Mouse (Mus musculus): Measurements from ENCODE around the gene Arl6ip1.
A peak's percentile ranks its signal among the peaks of the same experiment; 100 is the strongest.

DNA sequence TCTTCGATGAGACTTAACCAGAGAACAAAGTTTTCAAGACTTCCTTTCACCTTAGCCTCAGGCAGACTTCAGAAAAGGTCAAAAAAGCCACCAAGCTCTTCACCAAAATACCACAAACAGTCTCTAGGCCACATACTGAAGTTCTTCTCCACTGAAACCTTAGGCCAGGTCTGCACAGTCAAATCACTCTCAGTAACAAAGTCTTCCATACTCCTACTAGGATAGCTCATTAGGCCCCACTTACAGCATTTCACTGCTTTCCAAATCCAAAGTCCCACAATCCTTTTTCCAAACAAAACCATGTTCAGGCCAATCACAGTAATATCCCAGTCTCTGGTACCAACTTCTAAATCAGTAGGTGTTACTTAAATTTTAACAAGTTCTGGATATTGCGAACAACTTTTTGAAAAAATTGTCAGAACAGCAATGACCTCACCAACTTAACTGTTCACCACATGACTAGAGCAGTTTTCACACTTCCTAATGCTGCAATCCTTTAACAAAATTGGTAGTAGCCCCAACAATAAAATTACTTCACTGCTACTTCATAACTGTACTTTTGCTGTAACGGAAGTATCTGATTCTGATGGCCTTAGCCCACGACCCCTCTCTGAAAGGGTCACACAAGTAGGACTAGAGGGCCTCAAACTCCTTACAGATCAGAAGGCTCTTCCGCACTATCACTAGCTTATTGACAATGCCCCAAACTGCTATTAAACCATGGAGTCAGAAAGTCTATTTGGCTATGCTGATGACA is 15.7 kb downstream of the Arl6ip1 start:
- no peak for TF ChIP-seq CTCF (conservative IDR thresholded peaks at IDR 0.05 in 1 of 2, IDR thresholded peaks at IDR 0.05 in 1 of 2; ENCODE audit: low read depth in 2 of 2, low read length in 2 of 2)
- TF ChIP-seq POLR2A (IDR thresholded peaks at IDR 0.05; ENCODE audit: low read depth, low read length), result no peak
- no peak for TF ChIP-seq TCF12 (IDR thresholded peaks at IDR 0.05; ENCODE audit: low read depth, low read length)
- TF ChIP-seq ZKSCAN1 (IDR thresholded peaks at IDR 0.05; ENCODE audit: borderline replicate concordance, low read depth, low read length), result no peak
- no peak for TF ChIP-seq MEF2A (IDR thresholded peaks at IDR 0.05; ENCODE audit: borderline replicate concordance, low read depth, low read length)
- no peak for TF ChIP-seq ZNF384 (IDR thresholded peaks at IDR 0.05; ENCODE audit: low read depth, low read length)
- no peak for TF ChIP-seq EP300 (IDR thresholded peaks at IDR 0.05; ENCODE audit: low read length)
- no peak for TF ChIP-seq USF1 (IDR thresholded peaks at IDR 0.05; ENCODE audit: low read depth, low read length)
- no peak for TF ChIP-seq GABPA (IDR thresholded peaks at IDR 0.05; ENCODE audit: insufficient replicate concordance, low read depth, low read length)
- no peak for TF ChIP-seq HCFC1 (IDR thresholded peaks at IDR 0.05; ENCODE audit: low read depth, low read length)
- TF ChIP-seq MAFK (IDR thresholded peaks at IDR 0.05; ENCODE audit: insufficient replicate concordance, low read length), result no peak
- TF ChIP-seq POLR2AphosphoS2 (IDR thresholded peaks at IDR 0.05; ENCODE audit: low read depth, low read length), result 0 out of 2 replicates have a peak, but pooled peaks have one; percentile 33
- TF ChIP-seq ELF1 (IDR thresholded peaks at IDR 0.05; ENCODE audit: low read depth, low read length), result no peak
- TF ChIP-seq SMC3 (IDR thresholded peaks at IDR 0.05; ENCODE audit: low read depth, low read length), result no peak

All from CH12.LX (cell line).